Mouse (Mus musculus) E14TG2a.4 (cell line): Measurements from ENCODE around the gene Otogl.

Source experiments
- CTCF ChIP-seq: conservative IDR thresholded peaks from 2 replicates; pipeline ENCODE4 v1.5.1; 2014; ENCODE audit warnings: low read length
- NANOG ChIP-seq: IDR thresholded peaks from 2 replicates; pipeline ENCODE4 v1.6.1; 2014; ENCODE audit warnings: borderline replicate concordance, low read length, mixed read lengths
- POU5F1 ChIP-seq: IDR thresholded peaks from 2 replicates; pipeline ENCODE4 v1.6.1; 2014; ENCODE audit warnings: low read length, borderline replicate concordance

- TF ChIP-seq CTCF (no peak), POU5F1 (no peak), NANOG (no peak)
These were observed 21.5 kb downstream of the Otogl start for GRCm38 (mm10) chr10:107890400-107890799.
